Mouse (Mus musculus) lung, adult 2 months (tissue): ENCODE results near the gene Hs2st1.

ENCODE experiments used
- CTCF ChIP-seq: fragments of 200-500 bp; IDR thresholded peaks from 2 replicates; pipeline ENCODE4 v1.5.1; 2011; ENCODE audit warnings: mild to moderate bottlenecking, low read length, control low read depth; ENCODE audit not compliant: insufficient read depth
- POLR2A ChIP-seq: fragments of 200-500 bp; IDR thresholded peaks from 2 replicates; pipeline ENCODE4 v1.6.1; 2011; ENCODE audit warnings: low read depth, mild to moderate bottlenecking, control low read depth, low read length, borderline replicate concordance; ENCODE audit errors: extremely low read depth

DNA sequence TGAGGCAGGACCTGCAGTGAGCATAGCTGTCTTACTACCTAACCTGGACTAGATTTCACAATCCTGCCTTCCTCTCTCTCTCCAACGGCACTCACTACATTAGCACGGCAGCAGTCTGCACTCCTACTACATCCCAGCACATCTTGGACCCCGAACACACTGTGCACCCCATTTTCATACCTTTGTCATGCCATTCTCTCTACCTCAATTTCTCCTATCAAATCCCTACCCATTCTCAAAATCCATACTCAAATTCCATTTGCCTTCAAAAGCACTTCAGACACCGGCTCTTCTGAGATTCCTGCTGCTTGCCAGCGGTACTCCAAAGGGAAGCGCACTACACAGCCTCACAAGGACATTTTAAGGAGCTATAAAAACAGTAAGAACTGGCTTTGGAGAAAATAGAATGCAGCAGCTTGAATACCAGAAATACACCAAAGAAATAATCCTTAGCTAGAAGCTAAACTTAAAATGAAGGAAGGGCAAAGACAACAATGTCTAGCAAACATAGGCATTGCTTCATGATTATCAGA lies 28.0 kb downstream of the Hs2st1 start:
- TF ChIP-seq CTCF: no peak
- TF ChIP-seq POLR2A: no peak
